Comparison of ENCODE assay signal across 8 mouse cellular contexts in the genomic region with DNA sequence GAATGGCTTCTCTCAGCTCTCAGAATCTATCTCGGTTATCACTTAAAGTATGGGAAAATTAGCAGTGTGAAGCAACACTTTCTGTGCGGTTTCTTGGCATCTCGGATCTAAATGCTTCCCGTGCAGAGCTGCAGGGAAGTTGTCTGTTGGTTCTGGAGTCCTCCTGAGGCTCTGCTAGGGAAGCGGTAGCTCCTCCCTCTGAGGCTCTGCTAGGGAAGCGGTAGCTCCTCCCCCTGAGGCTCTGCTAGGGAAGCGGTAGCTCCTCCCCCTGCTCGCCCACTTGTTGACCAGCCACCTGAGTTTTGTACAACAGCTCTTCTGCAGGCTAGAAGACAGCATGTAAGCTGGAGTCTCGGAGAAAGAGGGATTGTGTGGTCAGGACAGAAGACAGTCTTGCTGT. TPM values are rescaled to one million over a fixed set of nuclear protein-coding genes. Genes with fewer than 3 reads are reported as not detected.
DNase-seq lines count a peak whose midpoint lies in the region; ATAC-seq lines count a peak whose summit lies in the region.

No protein-coding gene starts in this region.

- no peak overlapping the region for H3K27ac ChIP-seq in heart, embryonic 15.5 days
- no peak overlapping the region for H3K27ac ChIP-seq in limb, embryonic 12.5 days
- no peak overlapping the region for H3K27ac ChIP-seq in midbrain, embryonic 11.5 days (ENCODE audit: low read depth, low read length)

- no peak overlapping the region for H3K9ac ChIP-seq in heart, embryonic 15.5 days
- no peak overlapping the region for H3K9ac ChIP-seq in limb, embryonic 12.5 days (replicated peaks)
- H3K9ac ChIP-seq in midbrain, embryonic 11.5 days (ENCODE audit: low read length), result no peak overlapping the region

- no peaks in the 10 kb centered on the region for H3K36me3 ChIP-seq in heart, embryonic 15.5 days
- H3K36me3 ChIP-seq in limb, embryonic 12.5 days, result peaks cover 5% of the 10 kb centered on the region; the same call in 1 of the 2 replicates
- no peaks in the 10 kb centered on the region for H3K36me3 ChIP-seq in midbrain, embryonic 11.5 days (ENCODE audit: control insufficient read depth, insufficient read depth, low read length)

- H3K27me3 ChIP-seq in heart, embryonic 15.5 days, result no peaks in the 10 kb centered on the region
- no peaks in the 10 kb centered on the region for H3K27me3 ChIP-seq in limb, embryonic 12.5 days
- no peaks in the 10 kb centered on the region for H3K27me3 ChIP-seq in midbrain, embryonic 11.5 days (ENCODE audit: control insufficient read depth, insufficient read depth, low read length)

- peak overlapping the region; percentile 13; the same call in 1 of the 2 replicates for H3K4me3 ChIP-seq in heart, embryonic 15.5 days
- no peak overlapping the region for H3K4me3 ChIP-seq in limb, embryonic 12.5 days (replicated peaks)
- H3K4me3 ChIP-seq in midbrain, embryonic 11.5 days (ENCODE audit: low read depth, low read length), result no peak overlapping the region

- H3K4me1 ChIP-seq in heart, embryonic 15.5 days (replicated peaks), result peaks cover 6% of the 10 kb centered on the region; the same call in 1 of the 2 replicates
- H3K4me1 ChIP-seq in limb, embryonic 12.5 days (replicated peaks), result peaks cover 9% of the 10 kb centered on the region
- H3K4me1 ChIP-seq in midbrain, embryonic 11.5 days (ENCODE audit: control insufficient read depth, insufficient read depth, low read length), result peaks cover 3% of the 10 kb centered on the region; the same call in 1 of the 2 replicates

- ATAC-seq in activated CD4-positive, CD25-positive, alpha-beta regulatory T cell, adult 4 months, result peak; percentile 17
- ATAC-seq in heart, embryonic 15.5 days (replicated peaks; ENCODE audit: insufficient number of reproducible peaks, insufficient read depth, low FRiP score, low read depth), result peak; percentile 86
- peak; percentile 65; the same call in 1 of the 2 replicates for ATAC-seq in limb, embryonic 12.5 days (ENCODE audit: insufficient number of reproducible peaks, insufficient read depth, low FRiP score, low TSS enrichment, low read depth)
- ATAC-seq in midbrain, embryonic 11.5 days (ENCODE audit: low FRiP score), result peak; percentile 78

- H3K4me2 ChIP-seq in heart, embryonic 15.5 days, result peak overlapping the region; percentile 46
- H3K4me2 ChIP-seq in limb, embryonic 12.5 days, result no peak overlapping the region
- H3K4me2 ChIP-seq in midbrain, embryonic 11.5 days, result no peak overlapping the region

- H3K9me3 ChIP-seq in heart, embryonic 15.5 days (replicated peaks), result no peaks in the 10 kb centered on the region
- no peaks in the 10 kb centered on the region for H3K9me3 ChIP-seq in limb, embryonic 12.5 days
- H3K9me3 ChIP-seq in midbrain, embryonic 11.5 days (ENCODE audit: control insufficient read depth, low read length), result no peaks in the 10 kb centered on the region

- DNase-seq in A20 (ENCODE audit: low read depth, low spot score), result peak; percentile 87
- peak; percentile 76 for DNase-seq in midbrain, embryonic 11.5 days (ENCODE audit: low spot score, missing footprints)
- DNase-seq in right cerebral cortex, postnatal 4 days, result no peak
- no peak for DNase-seq in layer of hippocampus, postnatal 10 days (ENCODE audit: low spot score in 2 of 2)
- no peak for DNase-seq in cerebellum, postnatal 36 days

- WGBS in heart, embryonic 15.5 days, result 12% methylated on average over 9 of the region's 9 CpGs
- 26% methylated on average over 9 of the region's 9 CpGs for WGBS in limb, embryonic 12.5 days
- WGBS in midbrain, embryonic 11.5 days, result 25% methylated on average over 9 of the region's 9 CpGs

RNA-seq across cellular contexts. Expression of gene Lmbrd1, which starts 20.9 kb away (rescaled TPM):
- 10 to 100 TPM; 60.6 to 84.4 TPM for polyA plus RNA-seq in activated CD4-positive, CD25-positive, alpha-beta regulatory T cell, adult 4 months (2017; shearing (Covaris generic))
- polyA plus RNA-seq in heart, embryonic 15.5 days (2015; fragmentation: Nextera tagmentation; extraction: Ambion mirVana), result 23.4 and 25.4 TPM in 2 replicates
- polyA plus RNA-seq in limb, embryonic 12.5 days (2016; fragmentation: Nextera tagmentation; extraction: Ambion mirVana), result 25.2 and 31.3 TPM in 2 replicates
- 29.0 and 30.6 TPM in 2 replicates for polyA plus RNA-seq in midbrain, embryonic 11.5 days (2014; fragmentation: Nextera tagmentation; extraction: Ambion mirVana)
- 10 to 100 TPM; 82.0 to 84.3 TPM for total RNA-seq in layer of hippocampus, postnatal 10 days (2021)

Comparison
In these comparisons a context has a peak if more than half of its experiments do, and no peak if none do; other contexts are left out.
1. DNase-seq: peak in A20 (single experiment) and midbrain, embryonic 11.5 days (single experiment); none in right cerebral cortex, postnatal 4 days (single experiment), layer of hippocampus, postnatal 10 days (0 of 2) and cerebellum, postnatal 36 days (0 of 2).
2. ATAC-seq: peak in every context shown above with its lines; median percentile 86 in heart, embryonic 15.5 days; 78 in midbrain, embryonic 11.5 days; 65 in limb, embryonic 12.5 days; 17 in activated CD4-positive, CD25-positive, alpha-beta regulatory T cell, adult 4 months.